Mouse (Mus musculus) CH12.LX (cell line): ENCODE data around the gene Ndufb10. TPM values are rescaled to one million over a fixed set of nuclear protein-coding genes. Genes with fewer than 3 reads are reported as not detected.

Experiments used
- DNase-seq: peaks from one replicate; pipeline ENCODE4 v3.0.0-alpha.2; 2013; ENCODE audit errors: extremely low read depth
- H3K27ac ChIP-seq: 2 replicates; pipeline ENCODE4 v1.5.1; 2012; ENCODE audit warnings: low read depth, mild to moderate bottlenecking, control low read depth, moderate library complexity; ENCODE audit not compliant: insufficient read depth
- H3K27me3 ChIP-seq: replicated peaks from 2 replicates; pipeline ENCODE3; 2012; ENCODE audit warnings: inconsistent platforms
- H3K36me3 ChIP-seq, 2 experiments: replicated peaks in 1 of 2; 2 replicates each; pipeline versions ENCODE3 to v1.6.1; 2012; ENCODE audit warnings: inconsistent platforms in 1 of 2, low read length in 1 of 2, mild to moderate bottlenecking in 1 of 2, mixed read lengths in 1 of 2, moderate library complexity in 1 of 2; ENCODE audit not compliant: control insufficient read depth in 1 of 2, insufficient read depth in 1 of 2
- H3K4me1 ChIP-seq, 2 experiments: 2 replicates each; pipeline ENCODE4 v1.6.1; 2012; ENCODE audit warnings: inconsistent platforms in 1 of 2, moderate library complexity in 1 of 2; ENCODE audit not compliant: insufficient read depth in 2 of 2, control insufficient read depth in 1 of 2
- H3K4me2 ChIP-seq: 2 replicates; pipeline ENCODE4 v1.6.1; 2012; ENCODE audit warnings: low read depth, mild to moderate bottlenecking, control low read depth; ENCODE audit not compliant: poor library complexity, insufficient read depth, severe bottlenecking
- H3K4me3 ChIP-seq, 3 experiments: fragments of 150-350 bp in 1 of 3; sonication (generic) in 1 of 3; replicated peaks in 1 of 3; 2 replicates each; pipeline versions ENCODE3 to v1.5.1; 2011 to 2012; ENCODE audit warnings: low read depth in 2 of 3, low read length in 2 of 3, mild to moderate bottlenecking in 2 of 3, moderate library complexity in 2 of 3, control low read depth in 1 of 3, improper control_type of control experiment in 1 of 3, inconsistent platforms in 1 of 3, mixed read lengths in 1 of 3; ENCODE audit not compliant: poor library complexity in 1 of 3
- H3K79me2 ChIP-seq: replicated peaks from 2 replicates; pipeline ENCODE4 v1.6.1; 2012; ENCODE audit warnings: mild to moderate bottlenecking, moderate library complexity; ENCODE audit not compliant: control insufficient read depth, poor library complexity, insufficient read depth, severe bottlenecking; ENCODE audit errors: extremely low read depth
- H3K9ac ChIP-seq: 2 replicates; pipeline ENCODE4 v1.6.1; 2012; ENCODE audit warnings: low read depth, mild to moderate bottlenecking, control low read depth, moderate library complexity; ENCODE audit not compliant: insufficient read depth
- H3K9me3 ChIP-seq: replicated peaks from 2 replicates; pipeline ENCODE3; 2012; ENCODE audit warnings: low read length, inconsistent platforms, mixed read lengths
- BHLHE40 ChIP-seq: IDR thresholded peaks from 2 replicates; pipeline ENCODE4 v1.6.1; 2011; ENCODE audit warnings: mild to moderate bottlenecking, low read depth, low read length, improper control_type of control experiment
- CHD2 ChIP-seq: IDR thresholded peaks from 2 replicates; pipeline ENCODE4 v1.6.1; 2011; ENCODE audit warnings: low read length, improper control_type of control experiment
- E2F4 ChIP-seq: IDR thresholded peaks from 2 replicates; pipeline ENCODE4 v1.6.1; 2011; ENCODE audit warnings: low read depth, low read length, improper control_type of control experiment; ENCODE audit not compliant: insufficient replicate concordance
- ETS1 ChIP-seq: conservative IDR thresholded peaks from 2 replicates; pipeline ENCODE4 v1.6.1; 2012; ENCODE audit warnings: low read depth, mild to moderate bottlenecking, inconsistent platforms, low read length, improper control_type of control experiment, moderate library complexity
- GABPA ChIP-seq: IDR thresholded peaks from 2 replicates; pipeline ENCODE4 v1.6.1; 2012; ENCODE audit warnings: low read depth, low read length, improper control_type of control experiment, inconsistent platforms; ENCODE audit not compliant: insufficient replicate concordance
- IRF4 ChIP-seq: IDR thresholded peaks from 2 replicates; pipeline ENCODE4 v1.6.1; 2014; ENCODE audit warnings: low read depth, mild to moderate bottlenecking, inconsistent platforms, low read length, improper control_type of control experiment
- JUND ChIP-seq: conservative IDR thresholded peaks from 2 replicates; pipeline ENCODE4 v1.6.1; 2011; ENCODE audit warnings: low read depth, low read length, improper control_type of control experiment
- MAX ChIP-seq: IDR thresholded peaks from 2 replicates; pipeline ENCODE4 v1.6.1; 2011; ENCODE audit warnings: low read length, improper control_type of control experiment
- MAZ ChIP-seq: IDR thresholded peaks from 2 replicates; pipeline ENCODE4 v1.6.1; 2012; ENCODE audit warnings: low read depth, mild to moderate bottlenecking, inconsistent platforms, low read length, improper control_type of control experiment, moderate library complexity
- MXI1 ChIP-seq: IDR thresholded peaks from 2 replicates; pipeline ENCODE4 v1.6.1; 2011; ENCODE audit warnings: mild to moderate bottlenecking, low read depth, low read length, improper control_type of control experiment
- MYC ChIP-seq: IDR thresholded peaks from 2 replicates; pipeline ENCODE4 v1.6.1; 2011; ENCODE audit warnings: low read depth, mild to moderate bottlenecking, improper control_type of control experiment, low read length
- PAX5 ChIP-seq: IDR thresholded peaks from 2 replicates; pipeline ENCODE4 v1.6.1; 2012; ENCODE audit warnings: low read length, inconsistent platforms, mixed read lengths
- POLR2A ChIP-seq: IDR thresholded peaks from 2 replicates; pipeline ENCODE4 v1.6.1; 2011; ENCODE audit warnings: low read depth, mild to moderate bottlenecking, improper control_type of control experiment, low read length
- POLR2AphosphoS2 ChIP-seq: IDR thresholded peaks from 2 replicates; pipeline ENCODE4 v1.6.1; 2011; ENCODE audit warnings: low read depth, low read length, improper control_type of control experiment
- RCOR1 ChIP-seq: conservative IDR thresholded peaks from 2 replicates; pipeline ENCODE4 v1.6.1; 2012; ENCODE audit warnings: low read depth, mild to moderate bottlenecking, inconsistent platforms, low read length, improper control_type of control experiment
- SIN3A ChIP-seq: IDR thresholded peaks from 2 replicates; pipeline ENCODE4 v1.6.1; 2012; ENCODE audit warnings: low read length, improper control_type of control experiment, inconsistent platforms
- SMC3 ChIP-seq: IDR thresholded peaks from 2 replicates; pipeline ENCODE4 v1.6.1; 2011; ENCODE audit warnings: low read depth, low read length, improper control_type of control experiment
- TBP ChIP-seq: conservative IDR thresholded peaks from 2 replicates; pipeline ENCODE4 v1.6.1; 2011; ENCODE audit warnings: low read depth, low read length, improper control_type of control experiment
- TCF12 ChIP-seq: IDR thresholded peaks from 2 replicates; pipeline ENCODE4 v1.6.1; 2014; ENCODE audit warnings: low read depth, mild to moderate bottlenecking, inconsistent platforms, low read length, improper control_type of control experiment
- dilution Hi-C: fragments of 300-500 bp; cut with MboI; formaldehyde crosslinking; loops from 2 replicates; pipeline ENCODE4 v1.14.3; 2020; ENCODE audit warnings: low sequenced_read_pairs; ENCODE audit not compliant: extremely low pct_unique_long_range_greater_than_20kb, extremely low pct_ligation_motif_present
- in situ Hi-C: fragments of 300-500 bp; cut with MboI; formaldehyde crosslinking; loops from 3 replicates; pipeline ENCODE4 v1.14.3; 2019; ENCODE audit warnings: low sequenced_read_pairs, low pct_ligation_motif_present, low pct_unique_long_range_greater_than_20kb, mixed read lengths
- polyA plus RNA-seq: library from polyadenylated mRNA; unstranded; fragments of >175 nt; gene quantifications from 2 replicates; pipeline ENCODE4 v1.2.1, GENCODE M21; 2012; ENCODE audit warnings: low read depth; ENCODE audit not compliant: insufficient read length
- total RNA-seq, 2 experiments: library from RNA; depleted of rRNA; stranded (reverse); fragments of 300-350 nt in 1 of 2; fragments of >200 nt in 1 of 2; gene quantifications; 2 replicates each; pipeline ENCODE4 v1.2.3; 2012 to 2014

The Ndufb10 gene
- total and polyA plus RNA-seq, 3 experiments, result 136 to 207 (median 188) TPM

GRCm38 (mm10) chr17:24757394-24757793, 33.1 kb upstream of the Ndufb10 start:
- Histone ChIP-seq H3K4me2 (no peak overlapping the region), H3K4me1 (peaks cover 4 to 11% of the 10 kb centered on the region in 2 experiments), H3K27ac (no peak overlapping the region), H3K36me3 (no peaks in the 10 kb centered on the region), H3K27me3 (peaks cover 86% of the 10 kb centered on the region), H3K9me3 (no peaks in the 10 kb centered on the region), H3K4me3 (no peak overlapping the region), H3K79me2 (no peaks in the 10 kb centered on the region), H3K9ac (no peak overlapping the region)
- in situ Hi-C loops (no loop called here), dilution Hi-C loops (no loop called here)
- no peak for DNase-seq
- TF ChIP-seq MYC (no peak), TBP (no peak), BHLHE40 (no peak), RCOR1 (no peak), SIN3A (no peak), SMC3 (no peak), MAX (no peak), IRF4 (no peak), PAX5 (no peak), TCF12 (no peak)

- DNase-seq, result no peak
- TF ChIP-seq POLR2AphosphoS2 (no peak), ETS1 (no peak), MXI1 (no peak), JUND (no peak), POLR2A (no peak), GABPA (no peak), E2F4 (no peak), SMC3 (no peak), MAZ (no peak), CHD2 (no peak)
- TF ChIP-seq, all 38 proteins: peak for 0
- Histone ChIP-seq H3K36me3 (no peaks in the 10 kb centered on the region), H3K27ac (no peak within 1 kb of the TSS), H3K27me3 (peaks cover 83% of the 10 kb centered on the region), H3K4me2 (peak within 1 kb of the TSS; percentile 95), H3K4me3 (peak within 1 kb of the TSS; percentile 23 to 59 (median 33)), H3K4me1 (peaks cover 6 to 14% of the 10 kb centered on the region in 2 experiments), H3K9ac (peak within 1 kb of the TSS; percentile 4; the same call in 1 of the 2 replicates), H3K9me3 (no peaks in the 10 kb centered on the region), H3K79me2 (no peaks in the 10 kb centered on the region)
- in situ Hi-C loops, result no loop called here
- dilution Hi-C loops, result no loop called here
Measured at GRCm38 (mm10) chr17:24752415-24753394, 28.4 kb upstream of the Ndufb10 start, which contains the start of gene Hs3st6. TSS of gene Hs3st6 (plus strand) at chr17:24752988.
